Mouse (Mus musculus) stomach, postnatal 0 days (tissue): ENCODE data around the gene Syne4.

Source experiments
- CTCF ChIP-seq: IDR thresholded peaks from 2 replicates; pipeline ENCODE4 v1.5.1; 2016; ENCODE audit warnings: antibody characterized with exemption, low read depth, mild to moderate bottlenecking, moderate library complexity
- EP300 ChIP-seq: optimal IDR thresholded peaks from 2 replicates; pipeline ENCODE3; 2016; ENCODE audit warnings: antibody characterized with exemption

- no peak for TF ChIP-seq CTCF
- no peak for TF ChIP-seq EP300
These were observed 47.8 kb upstream of the Syne4 start for GRCm38 (mm10) chr7:30266780-30267179.
